Mouse (Mus musculus) hindbrain, postnatal 0 days (tissue): ENCODE measurements at regions not wholly inside any gene's neighbourhood (a gene's known extent, or its start where the extent isn't known, plus 50 kb on each side); places are given as distances from the start of the nearest gene placed in this dataset.

Experiments used
- ATAC-seq: fragments of 200-750 bp; cut with Nextera tagmentation; 2 replicates; pipeline ENCODE4 v1.8.0; 2017; ENCODE audit warnings: mild to moderate bottlenecking, moderate TSS enrichment, moderate library complexity
- DNase-seq: peaks from one replicate; pipeline ENCODE4 v3.0.0-alpha.2; 2015; ENCODE audit warnings: low spot score
- H3K27ac ChIP-seq: fragments of 300-500 bp; sonication (generic); 2 replicates; pipeline ENCODE4 v1.5.1; 2014; ENCODE audit warnings: mild to moderate bottlenecking
- H3K27me3 ChIP-seq: fragments of 300-500 bp; sonication (generic); 2 replicates; pipeline ENCODE4 v1.6.1; 2014; ENCODE audit warnings: low read length, mixed read lengths; ENCODE audit not compliant: insufficient read depth
- H3K36me3 ChIP-seq: fragments of 300-500 bp; sonication (generic); 2 replicates; pipeline ENCODE4 v1.6.1; 2014; ENCODE audit warnings: low read length, mixed read lengths; ENCODE audit not compliant: insufficient read depth
- H3K4me1 ChIP-seq: fragments of 300-500 bp; sonication (generic); 2 replicates; pipeline ENCODE4 v1.6.1; 2014; ENCODE audit warnings: antibody characterized with exemption, low read length, mixed read lengths; ENCODE audit not compliant: insufficient read depth
- H3K4me2 ChIP-seq: fragments of 300-500 bp; sonication (generic); 2 replicates; pipeline ENCODE4 v1.6.1; 2014; ENCODE audit warnings: low read depth, mild to moderate bottlenecking, low read length, moderate library complexity, mixed read lengths
- H3K4me3 ChIP-seq: fragments of 300-500 bp; sonication (generic); 2 replicates; pipeline ENCODE4 v1.5.1; 2014; ENCODE audit warnings: low read length
- H3K9ac ChIP-seq: fragments of 300-500 bp; sonication (generic); replicated peaks from 2 replicates; pipeline ENCODE4 v1.6.1; 2014; ENCODE audit warnings: mild to moderate bottlenecking, low read length, moderate library complexity, mixed read lengths
- H3K9me3 ChIP-seq: fragments of 300-500 bp; sonication (generic); 2 replicates; pipeline ENCODE4 v1.6.1; 2016; ENCODE audit warnings: low read length, mixed read lengths
- CTCF ChIP-seq: IDR thresholded peaks from 2 replicates; pipeline ENCODE4 v1.5.1; 2016; ENCODE audit warnings: antibody characterized with exemption, control low read depth, low read depth
- WGBS: fragments of 180-500 bp; shearing (Covaris S2); extraction: QIAGEN DNeasy Blood & Tissue Kit; methylation state at CpG from one replicate; pipeline ENCODE4 v1.1.7; 2014; 5-methylcytosine and 5-hydroxymethylcytosine counted together

DNA sequence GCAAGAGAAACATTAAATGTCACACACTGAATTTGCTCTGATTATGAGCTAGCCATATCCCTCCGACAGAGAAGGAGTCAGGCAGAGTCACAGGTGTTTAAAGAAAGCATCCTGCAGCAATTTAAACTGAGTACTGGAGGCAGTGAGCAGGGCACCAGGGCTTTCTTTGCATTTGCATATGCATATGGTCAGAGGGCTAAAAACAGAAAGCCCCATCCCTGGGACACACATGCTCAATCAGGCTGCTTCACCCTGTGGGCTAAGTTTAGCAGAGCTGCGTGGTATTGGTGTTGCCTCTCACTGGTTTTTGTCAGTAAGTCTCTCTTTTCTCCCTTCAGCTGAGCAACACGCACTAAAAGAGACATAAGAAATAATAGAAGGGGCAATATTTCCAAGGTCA lies 289.9 kb upstream of the Rps6ka3 start:
- Histone ChIP-seq H3K27ac (no peak overlapping the region), H3K36me3 (no peaks in the 10 kb centered on the region), H3K4me1 (no peaks in the 10 kb centered on the region), H3K9me3 (no peaks in the 10 kb centered on the region), H3K27me3 (no peaks in the 10 kb centered on the region), H3K9ac (no peak overlapping the region), H3K4me2 (no peak overlapping the region), H3K4me3 (no peak overlapping the region)
- no peak for ATAC-seq
- TF ChIP-seq CTCF, result no peak
- no peak for DNase-seq
- WGBS, result 39% methylated on average over 3 of the region's 3 CpGs

DNA sequence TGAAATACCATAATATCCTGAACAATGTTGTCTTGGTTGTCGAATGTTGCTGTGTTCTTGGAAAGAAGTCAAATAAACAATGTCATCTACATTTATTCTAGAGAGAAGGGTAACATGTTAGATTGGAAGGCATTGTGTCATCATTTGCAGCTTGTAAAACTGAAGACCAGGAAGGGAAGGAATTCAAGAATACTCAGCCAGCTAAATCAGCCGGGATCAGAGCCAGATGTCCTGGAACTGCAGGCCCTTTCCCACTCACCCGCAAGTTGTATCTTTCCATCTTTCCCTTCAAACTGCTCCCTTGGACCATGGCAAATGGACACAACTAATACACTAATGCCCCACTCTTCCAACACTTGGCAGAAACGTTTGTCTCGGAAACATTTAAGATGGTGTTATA lies 288.7 kb upstream of the Rps6ka3 start:
- Histone ChIP-seq H3K9ac (no peak overlapping the region), H3K27me3 (no peaks in the 10 kb centered on the region), H3K4me1 (no peaks in the 10 kb centered on the region), H3K4me3 (no peak overlapping the region), H3K4me2 (peak overlapping the region; percentile 41), H3K36me3 (no peaks in the 10 kb centered on the region), H3K9me3 (no peaks in the 10 kb centered on the region), H3K27ac (no peak overlapping the region)
- ATAC-seq (no peak), DNase-seq (peak; percentile 1)
- no peak for TF ChIP-seq CTCF
- 56% methylated on average over 5 of the region's 5 CpGs for WGBS

DNA sequence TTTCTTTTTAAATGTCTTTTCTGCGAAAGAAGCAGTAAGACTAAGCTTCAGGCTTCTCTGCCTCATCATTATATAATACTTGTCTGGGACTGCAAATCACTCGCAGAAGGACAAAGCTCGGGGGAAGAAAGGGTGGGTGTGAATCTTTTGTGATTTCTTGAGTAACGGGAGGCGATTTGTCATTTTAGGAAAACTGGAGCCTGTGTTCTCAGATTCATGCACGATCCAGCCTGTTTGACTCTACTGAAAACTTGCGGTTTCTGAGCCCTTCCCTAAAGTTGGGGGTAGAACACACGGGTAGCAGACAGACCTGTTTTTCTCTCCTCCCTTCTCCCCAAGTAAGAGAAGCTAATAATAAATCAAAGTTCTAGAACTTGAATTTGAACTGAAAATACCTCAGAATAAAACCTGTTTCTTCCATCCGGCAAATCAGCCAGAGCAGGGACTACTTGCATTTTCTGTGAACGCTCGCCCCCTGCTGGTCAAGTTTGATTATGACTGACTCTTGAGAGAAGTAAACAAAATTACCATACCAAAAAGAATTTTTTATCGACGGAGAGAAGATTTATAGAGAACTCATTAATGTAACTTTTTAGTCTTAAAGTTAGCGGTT lies 288.2 kb upstream of the Rps6ka3 start:
- Histone ChIP-seq H3K9me3 (no peaks in the 10 kb centered on the region), H3K4me2 (peak overlapping the region; percentile 41), H3K9ac (no peak overlapping the region), H3K36me3 (no peaks in the 10 kb centered on the region), H3K4me1 (no peaks in the 10 kb centered on the region), H3K4me3 (peak overlapping the region; percentile 18; the same call in 1 of the 2 replicates), H3K27ac (no peak overlapping the region), H3K27me3 (no peaks in the 10 kb centered on the region)
- DNase-seq, result peak; percentile 88
- TF ChIP-seq CTCF, result peak; percentile 71
- no peak for ATAC-seq
- WGBS, result 35% methylated on average over 14 of the region's 14 CpGs

DNA sequence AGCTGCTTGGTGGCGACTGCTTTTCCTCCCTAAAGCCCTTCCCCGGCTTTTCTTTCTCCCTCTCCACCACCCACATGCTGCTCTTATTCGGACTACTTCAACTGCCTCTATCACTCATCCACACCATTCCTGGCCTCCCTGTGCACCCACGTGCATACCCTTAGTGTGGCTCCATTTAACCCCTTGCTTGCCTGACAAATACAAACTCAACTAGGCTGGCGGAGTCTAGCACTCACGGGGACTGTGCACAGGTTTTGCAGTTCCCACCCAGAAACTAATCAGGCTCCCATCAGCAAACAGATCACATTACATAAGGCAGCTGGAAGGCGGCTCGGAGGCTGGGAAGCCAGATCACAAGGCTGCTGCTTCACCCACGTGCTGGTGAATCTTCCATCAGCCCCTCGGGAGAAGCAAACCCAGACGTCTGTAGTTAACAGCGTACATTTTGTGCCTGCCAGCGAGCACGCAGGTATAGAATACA lies 287.0 kb upstream of the Rps6ka3 start:
- Histone ChIP-seq H3K9me3 (no peaks in the 10 kb centered on the region), H3K9ac (no peak overlapping the region), H3K27ac (no peak overlapping the region), H3K36me3 (no peaks in the 10 kb centered on the region), H3K4me2 (peak overlapping the region; percentile 48), H3K4me3 (peak overlapping the region; percentile 16), H3K4me1 (no peaks in the 10 kb centered on the region), H3K27me3 (no peaks in the 10 kb centered on the region)
- ATAC-seq (peak; percentile 55), DNase-seq (peak; percentile 34)
- 29% methylated on average over 14 of the region's 14 CpGs for WGBS
- TF ChIP-seq CTCF, result no peak

DNA sequence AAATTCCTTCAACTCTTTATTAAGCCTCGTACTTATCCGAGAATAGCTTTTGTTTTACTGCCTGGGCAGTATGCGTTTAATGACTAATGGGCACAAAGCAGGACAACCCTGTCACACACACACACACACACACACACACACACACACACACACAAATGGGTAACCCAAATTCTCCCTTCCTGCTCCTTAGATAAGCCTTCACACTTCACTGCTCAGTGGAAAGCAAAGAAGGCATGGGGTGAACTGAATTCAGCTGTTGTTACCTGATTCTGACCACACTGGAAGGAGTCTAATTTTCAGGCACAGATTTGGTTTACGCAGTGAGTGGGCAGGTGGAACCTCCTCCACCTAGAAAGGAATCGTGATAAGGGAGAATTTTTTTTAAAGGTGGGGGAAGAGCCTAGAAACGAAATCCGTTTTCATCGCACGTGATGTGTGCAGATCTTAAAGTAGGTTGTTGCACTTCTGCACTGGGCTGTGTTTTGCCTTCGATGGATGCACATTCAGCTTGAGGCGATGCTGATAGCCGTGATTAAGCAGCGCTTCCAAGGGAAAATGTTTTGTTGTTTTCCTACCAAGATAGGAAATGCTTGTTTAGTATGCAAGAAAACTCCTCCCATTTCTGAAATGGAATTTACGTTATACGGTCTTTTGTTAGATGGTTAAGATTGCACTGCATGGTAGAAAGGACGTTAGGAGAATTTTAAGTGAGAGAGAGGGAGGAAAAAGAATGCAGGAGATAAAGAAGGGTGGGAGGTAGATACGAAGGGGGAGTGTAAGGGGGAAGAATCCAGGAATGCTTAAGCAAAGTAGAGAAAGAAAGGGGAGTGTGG lies 286.2 kb upstream of the Rps6ka3 start:
- Histone ChIP-seq H3K4me3 (peak overlapping the region; percentile 22), H3K9me3 (no peaks in the 10 kb centered on the region), H3K4me1 (no peaks in the 10 kb centered on the region), H3K4me2 (peak overlapping the region; percentile 48), H3K9ac (0 out of 2 replicates have a peak overlapping the region, but pooled peaks have one; percentile 3), H3K27ac (no peak overlapping the region), H3K27me3 (no peaks in the 10 kb centered on the region), H3K36me3 (no peaks in the 10 kb centered on the region)
- TF ChIP-seq CTCF, result no peak
- 36% methylated on average over 17 of the region's 17 CpGs for WGBS
- DNase-seq (peak; percentile 12), ATAC-seq (peak; percentile 45; the same call in 1 of the 2 replicates)

DNA sequence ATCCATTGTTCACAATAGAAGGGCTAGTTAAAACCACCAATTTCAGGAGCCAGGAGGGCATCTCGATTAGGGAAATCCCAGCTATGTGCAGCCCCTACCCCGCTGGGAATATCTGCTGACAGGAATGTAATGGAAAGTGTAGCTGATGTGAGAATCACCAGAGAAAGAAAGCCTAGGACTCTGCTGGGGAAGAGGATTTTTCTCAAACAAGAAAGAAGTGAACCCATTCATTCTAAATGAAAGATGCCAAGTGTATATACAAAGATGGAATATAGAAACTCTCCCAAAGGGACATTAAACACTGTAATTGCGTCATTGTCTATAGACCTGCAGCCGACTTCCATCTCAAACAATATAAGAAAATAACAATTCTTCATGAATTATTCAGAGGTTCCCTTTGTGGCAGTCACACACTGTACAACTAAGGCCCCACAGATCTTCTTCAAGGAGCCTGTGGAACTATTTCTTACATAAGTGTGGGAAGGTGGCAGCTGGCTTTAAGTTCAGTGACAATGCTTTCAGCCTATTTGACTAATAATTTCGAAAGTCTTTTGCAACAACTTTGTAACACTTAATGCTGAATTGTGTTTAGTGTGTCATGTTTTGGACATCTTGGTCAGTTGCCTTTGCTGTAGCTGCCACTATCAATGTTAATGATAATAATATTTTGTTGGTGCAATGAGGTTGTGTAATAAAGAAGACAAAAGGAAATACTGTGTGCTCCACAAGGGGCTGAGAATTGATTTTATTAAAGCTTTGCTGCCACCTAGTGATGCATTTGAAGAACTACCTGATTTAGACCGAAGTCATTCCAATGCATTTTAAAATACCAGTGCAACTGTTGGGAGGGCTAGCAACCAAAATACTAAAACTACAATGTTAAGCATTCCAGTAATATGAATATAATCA lies 285.4 kb upstream of the Rps6ka3 start:
- Histone ChIP-seq H3K4me2 (peak overlapping the region; percentile 48), H3K9ac (no peak overlapping the region), H3K9me3 (no peaks in the 10 kb centered on the region), H3K4me3 (peak overlapping the region; percentile 22), H3K27me3 (no peaks in the 10 kb centered on the region), H3K27ac (no peak overlapping the region), H3K36me3 (no peaks in the 10 kb centered on the region), H3K4me1 (no peaks in the 10 kb centered on the region)
- WGBS, result 33% methylated on average over 6 of the region's 6 CpGs
- ATAC-seq (0 out of 2 replicates have a peak, but pooled peaks have one; percentile 45), DNase-seq (peak; percentile 69)
- peak; percentile 70 for TF ChIP-seq CTCF
